Mouse (Mus musculus) effector memory CD4-positive, alpha-beta T cell, adult 7 months (primary cell): Measurements from ENCODE around the gene Cphx1. TPM values are rescaled to one million over a fixed set of nuclear protein-coding genes. Genes with fewer than 3 reads are reported as not detected.

Source experiments
- polyA plus RNA-seq: library from polyadenylated mRNA; unstranded; fragments of 100-300 nt; shearing (Covaris generic); gene quantifications from one replicate; pipeline ENCODE4 v1.2.1, GENCODE M21; 2017

Cphx1 gene
- 1.2 TPM for polyA plus RNA-seq

DNA sequence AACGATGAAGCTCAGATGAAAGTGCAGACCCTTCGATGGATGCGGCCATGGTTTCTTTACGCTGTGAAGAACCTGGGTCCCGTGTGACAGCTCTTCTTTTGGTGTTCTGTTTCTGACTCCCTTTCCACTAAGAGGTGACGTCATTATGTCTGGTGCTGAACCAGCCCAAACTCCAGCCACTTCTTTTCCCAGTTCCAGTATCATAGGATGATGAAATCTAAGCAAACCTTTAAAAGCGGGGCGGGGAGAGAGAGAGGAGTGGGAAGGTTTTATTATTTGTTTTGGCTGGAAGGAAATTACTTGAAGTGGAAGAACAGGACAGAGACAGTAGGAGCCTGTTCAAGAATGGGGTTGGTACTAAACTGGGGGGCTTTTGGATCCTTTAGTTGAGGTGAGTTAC is at the start of gene Cphx1:
Gene Cphx1 (plus strand): TSS at position 301 of the 400 bp plus-strand sequence.

DNA sequence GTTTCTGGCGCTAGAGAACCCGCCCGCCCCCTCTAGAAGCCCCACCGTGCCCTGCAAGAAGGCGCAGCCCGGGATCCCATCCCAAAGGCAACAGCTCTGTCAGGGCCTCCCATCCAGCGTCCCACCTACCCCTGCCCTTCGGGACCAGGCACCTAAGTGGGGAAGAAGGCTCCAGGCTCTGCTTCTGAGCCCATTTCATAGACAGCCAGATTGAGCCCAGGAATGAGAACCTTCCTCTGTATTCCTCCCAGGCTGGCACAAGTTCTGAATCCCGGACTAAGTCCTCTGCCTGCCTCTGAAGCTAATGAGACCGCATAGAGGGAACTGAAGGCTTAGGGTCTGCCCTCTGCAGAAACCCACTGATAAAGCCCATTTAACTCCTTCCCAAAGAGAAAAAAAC is 35.1 kb upstream of the Cphx1 start, which contains the start of gene Plac9a:
Gene Plac9a (minus strand): TSS at position 101 of the 400 bp plus-strand sequence.

DNA sequence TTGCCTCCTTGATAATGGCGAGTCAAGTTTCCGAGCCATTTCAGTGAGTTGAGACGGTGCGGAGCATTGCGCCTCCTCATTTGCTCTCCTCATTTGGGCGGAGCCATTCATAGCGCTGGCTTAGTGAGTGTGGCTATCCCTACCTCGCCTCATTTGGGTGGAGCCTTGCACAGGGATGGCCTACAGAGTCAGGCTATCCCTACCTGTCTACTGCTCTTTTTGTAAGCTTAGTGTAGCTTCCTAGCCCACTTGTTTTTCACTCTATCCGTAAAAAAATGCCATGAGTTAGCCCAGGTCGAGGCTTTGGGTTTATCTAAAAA is 10.6 kb upstream of the Cphx1 start, which contains the start of gene Tmem254a:
Gene Tmem254a (minus strand): TSS at position 111 of the 320 bp plus-strand sequence.

DNA sequence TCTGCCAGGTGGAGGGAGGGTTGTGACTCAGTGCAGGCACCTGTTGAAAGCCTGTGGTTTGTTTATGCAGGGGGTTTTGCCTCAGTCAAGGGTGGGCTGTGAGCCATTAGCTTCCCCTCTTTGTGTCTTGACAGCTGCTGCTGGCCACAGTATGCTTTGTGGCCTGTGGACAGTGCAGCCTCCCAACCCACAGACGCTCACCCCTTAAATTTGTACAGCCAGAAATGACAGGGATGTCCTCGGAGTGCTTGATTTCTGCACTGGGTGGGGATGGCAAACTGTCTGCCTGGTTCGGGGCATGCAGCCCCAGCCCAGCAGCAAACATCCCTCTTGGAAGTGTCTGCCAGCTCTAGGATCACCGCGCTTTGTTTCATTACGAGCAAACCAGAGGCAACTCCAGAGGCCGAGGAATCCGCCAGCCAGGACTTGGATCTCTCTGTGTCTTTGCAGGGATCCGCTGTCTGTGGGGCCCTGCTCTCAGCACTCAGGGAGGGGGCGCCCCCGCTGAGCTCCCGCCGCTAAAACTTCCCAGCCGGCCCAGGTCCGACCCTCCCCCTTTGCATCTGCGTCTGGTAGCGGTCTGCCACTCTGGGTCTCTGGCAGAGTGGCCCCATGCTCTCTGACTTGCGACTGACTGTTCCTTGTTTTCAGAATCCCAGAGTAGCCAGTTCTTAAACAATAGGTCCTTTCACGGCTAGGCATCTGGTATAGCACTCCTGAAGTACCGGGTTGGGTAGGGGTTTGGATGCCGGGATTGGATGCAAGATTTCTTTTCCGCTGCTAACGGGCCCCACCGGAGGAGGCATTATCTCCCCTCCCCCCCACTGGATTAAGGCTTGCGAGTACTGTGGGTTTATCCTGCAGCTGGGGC is 40.5 kb downstream of the Cphx1 start, which contains the start of gene Duxbl1:
Gene Duxbl1 (plus strand): TSS at position 207 of the 871 bp plus-strand sequence.

Other genes starting within 250 kb of the Cphx1 start
- 29.0 TPM for gene Ppif, start 244.2 kb upstream of the Cphx1 start, polyA plus RNA-seq
- 1.2 TPM for gene Zcchc24, start 169.3 kb upstream of the Cphx1 start, polyA plus RNA-seq
- gene Anxa11, start 96.1 kb upstream of the Cphx1 start, polyA plus RNA-seq: 37.9 TPM
- not detected for gene Plac9a, start 35.2 kb upstream of the Cphx1 start, polyA plus RNA-seq
- gene Tmem254a, start 10.6 kb upstream of the Cphx1 start, polyA plus RNA-seq: 0.43 TPM
- 0.62 TPM for gene Duxbl1, start 40.3 kb downstream of the Cphx1 start, polyA plus RNA-seq
- not detected for gene Gm9780, start 104.4 kb downstream of the Cphx1 start, polyA plus RNA-seq
- gene Tmem254c, start 129.1 kb downstream of the Cphx1 start, polyA plus RNA-seq: 16.0 TPM
- not detected for gene Cphx2, start 143.2 kb downstream of the Cphx1 start, polyA plus RNA-seq
- not detected for gene Cphx3, start 144.0 kb downstream of the Cphx1 start, polyA plus RNA-seq
- not detected for gene Duxbl2, start 180.0 kb downstream of the Cphx1 start, polyA plus RNA-seq
- gene Plac9b, start 244.2 kb downstream of the Cphx1 start, polyA plus RNA-seq: 0.50 TPM